8 mouse cellular contexts compared by ENCODE assay signal in the genomic region with DNA sequence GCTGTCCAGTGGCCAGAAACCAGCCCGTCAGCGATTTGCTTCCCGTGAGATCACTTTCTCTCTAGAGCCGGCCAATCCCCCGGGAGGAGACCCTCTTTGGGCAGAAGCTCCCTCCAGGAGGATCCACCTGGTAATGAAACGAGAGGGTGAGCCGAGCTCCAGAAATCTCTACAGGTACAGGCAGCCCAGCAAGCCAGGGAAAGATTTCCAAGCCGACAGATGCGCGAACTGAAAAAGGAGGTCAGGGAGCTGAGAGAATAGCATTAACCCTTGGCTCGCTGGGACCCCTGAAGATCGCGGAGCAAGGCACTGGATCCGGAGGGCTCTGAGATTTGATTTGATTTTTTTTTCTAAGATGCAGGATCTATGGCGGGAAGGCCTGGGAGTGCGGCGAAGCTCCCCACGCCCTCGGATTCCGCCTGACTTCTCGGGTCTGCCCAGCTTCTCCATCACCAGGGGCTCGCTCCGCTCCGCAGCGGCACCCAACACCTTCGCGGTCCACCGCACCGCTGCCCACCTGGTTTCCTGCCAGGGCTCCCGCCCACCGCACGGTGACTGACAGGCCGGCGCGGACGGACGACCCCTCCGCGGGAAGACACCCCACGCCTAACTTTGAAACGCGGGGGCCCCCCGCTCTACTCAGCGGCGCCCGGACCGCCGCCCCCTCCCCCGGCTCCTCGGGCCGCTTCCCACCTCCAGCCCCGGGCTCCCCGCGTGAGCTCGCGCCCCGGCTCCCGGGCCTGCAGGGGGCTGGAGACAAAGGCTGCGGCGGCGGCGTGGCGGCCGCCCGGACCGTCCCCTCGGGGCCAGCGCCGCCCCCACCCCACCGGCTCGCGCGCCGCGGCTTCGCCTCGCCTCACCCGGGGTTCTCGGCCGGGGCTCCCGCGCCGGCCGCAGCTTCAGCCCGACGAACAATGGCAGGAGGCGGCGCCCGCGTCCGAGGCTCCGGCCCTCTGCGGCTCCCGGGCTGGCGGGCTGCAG. TPM values are rescaled to one million over a fixed set of nuclear protein-coding genes. Genes with fewer than 3 reads are reported as not detected.
A peak's percentile ranks its signal among the peaks of the same experiment; 100 is the strongest.
DNase-seq lines count a peak whose midpoint lies in the region; ATAC-seq and TF ChIP-seq lines count a peak whose summit lies in the region.

No protein-coding gene starts in this region.

- H3K9me3 ChIP-seq in liver, embryonic 12.5 days (replicated peaks): no peaks in the 10 kb centered on the region

- no peak for TF ChIP-seq POLR2A in liver, adult 2 months (IDR thresholded peaks at IDR 0.05; ENCODE audit: extremely low read depth, insufficient read depth, low read length)
- no peak for TF ChIP-seq POLR2A in cerebellum, adult 2 months (IDR thresholded peaks at IDR 0.05; ENCODE audit: borderline replicate concordance, insufficient read depth, low read length)

- ATAC-seq in frontal cortex, adult (ENCODE audit: low TSS enrichment): peak; percentile 13
- peak; percentile 21 for ATAC-seq in inflammation-experienced regulatory T-cells, adult 6 months
- no peak for ATAC-seq in liver, embryonic 12.5 days

- peak overlapping the region; percentile 100 for H3K4me2 ChIP-seq in liver, embryonic 12.5 days

- H3K4me1 ChIP-seq in liver, adult 2 months (ENCODE audit: control insufficient read depth, insufficient read depth, low read length): peaks cover 20% of the 10 kb centered on the region
- peaks cover 29% of the 10 kb centered on the region for H3K4me1 ChIP-seq in cerebellum, adult 2 months (ENCODE audit: control insufficient read depth, insufficient read depth, low read length)
- H3K4me1 ChIP-seq in liver, embryonic 12.5 days: peaks cover 91% of the 10 kb centered on the region

- H3K79me2 ChIP-seq in liver, adult 2 months (ENCODE audit: control insufficient read depth, insufficient read depth, low read length): peaks cover 36% of the 10 kb centered on the region

- no peaks in the 10 kb centered on the region for H3K27me3 ChIP-seq in liver, adult 2 months (ENCODE audit: control insufficient read depth, insufficient read depth, low read length)
- H3K27me3 ChIP-seq in cerebellum, adult 2 months (ENCODE audit: control insufficient read depth, insufficient read depth, low read length): no peaks in the 10 kb centered on the region
- no peaks in the 10 kb centered on the region for H3K27me3 ChIP-seq in liver, embryonic 12.5 days (replicated peaks)

- no peak for TF ChIP-seq CTCF in liver, adult 2 months (IDR thresholded peaks at IDR 0.05; ENCODE audit: low read depth, low read length)
- no peak for TF ChIP-seq CTCF in cerebellum, adult 2 months (IDR thresholded peaks at IDR 0.05; ENCODE audit: borderline replicate concordance, insufficient read depth, low read depth, low read length)

- peak overlapping the region; percentile 83 for H3K9ac ChIP-seq in liver, adult 2 months (ENCODE audit: low read depth, low read length)
- H3K9ac ChIP-seq in liver, embryonic 12.5 days: peak overlapping the region; percentile 93

- H3K36me3 ChIP-seq in liver, adult 2 months (ENCODE audit: control insufficient read depth, insufficient read depth, low read length): no peaks in the 10 kb centered on the region
- peaks cover 27% of the 10 kb centered on the region for H3K36me3 ChIP-seq in liver, embryonic 12.5 days

- H3K27ac ChIP-seq in liver, adult 2 months (replicated peaks; ENCODE audit: insufficient read depth, low read depth, low read length): no peak overlapping the region
- peak overlapping the region; percentile 96 for H3K27ac ChIP-seq in cerebellum, adult 2 months (ENCODE audit: insufficient read depth, low read length)
- peak overlapping the region; percentile 73 for H3K27ac ChIP-seq in liver, embryonic 12.5 days

- no peak for DNase-seq in liver, adult 2 months (ENCODE audit: extremely low read depth, low read depth, low spot score)
- DNase-seq in liver: no peak
- DNase-seq in cerebellum, adult 2 months: peak; percentile 87 to 91
- DNase-seq in neural tube, embryonic 10.5 days (ENCODE audit: extremely low spot score, low spot score): peak; percentile 76
- peak; percentile 47 for DNase-seq in thymus, postnatal 0 days (ENCODE audit: low spot score)

- WGBS in liver, adult 2 months: 3% methylated on average over 90 of the region's 95 CpGs
- WGBS in cerebellum, adult 2 months: under 1% methylated on average over 93 of the region's 95 CpGs
- WGBS in liver, embryonic 12.5 days (ENCODE audit: insufficient replicate concordance): 2% methylated on average over 84 of the region's 95 CpGs

- peak overlapping the region; percentile 75 for H3K4me3 ChIP-seq in liver, adult 2 months (ENCODE audit: insufficient read depth, low read depth, low read length)
- H3K4me3 ChIP-seq in cerebellum, adult 2 months (replicated peaks; ENCODE audit: insufficient read depth, low read depth, low read length): peak overlapping the region; percentile 89
- peak overlapping the region; percentile 89 for H3K4me3 ChIP-seq in liver, embryonic 12.5 days

RNA-seq across cellular contexts. Expression of a gene that starts 26.2 kb away (rescaled TPM):
- total RNA-seq in liver, adult 2 months (2014; rRNA removed): 0.09 and 0.20 TPM in 2 replicates
- polyA plus RNA-seq in liver, adult 2 months (2012; rRNA removed): 0.04 and 0.13 TPM in 2 replicates
- 0.15 and 0.24 TPM in 2 replicates for polyA plus RNA-seq in cerebellum, adult 2 months (2012; rRNA removed)
- not detected for polyA plus RNA-seq in inflammation-experienced regulatory T-cells, adult 6 months (2017; shearing (Covaris generic))
- polyA plus RNA-seq in liver, embryonic 12.5 days (2016; fragmentation: Nextera tagmentation; extraction: Ambion mirVana): 0.42 and 0.45 TPM in 2 replicates
- 0.05 and 0.08 TPM in 2 replicates for polyA plus RNA-seq in thymus, postnatal 0 days (2015; fragmentation: Nextera tagmentation; extraction: Ambion mirVana)

RNA-seq across cellular contexts. Expression of a gene that starts 26.8 kb away (rescaled TPM):
- total RNA-seq in liver, adult 2 months (2014; rRNA removed): 46.8 and 48.0 TPM in 2 replicates
- 29.6 and 40.7 TPM in 2 replicates for polyA plus RNA-seq in liver, adult 2 months (2012; rRNA removed)
- 174 and 192 TPM in 2 replicates for polyA plus RNA-seq in cerebellum, adult 2 months (2012; rRNA removed)
- 10 to 100 TPM; 28.0 to 33.5 (median 31.8) TPM for polyA plus RNA-seq in inflammation-experienced regulatory T-cells, adult 6 months (2017; shearing (Covaris generic))
- polyA plus RNA-seq in liver, embryonic 12.5 days (2016; fragmentation: Nextera tagmentation; extraction: Ambion mirVana): 177 and 187 TPM in 2 replicates
- polyA plus RNA-seq in thymus, postnatal 0 days (2015; fragmentation: Nextera tagmentation; extraction: Ambion mirVana): 47.5 and 52.0 TPM in 2 replicates

Comparison
In these comparisons a context has a peak if more than half of its experiments do, and no peak if none do; other contexts are left out.
1. DNase-seq: peak in cerebellum, adult 2 months (2 of 2), neural tube, embryonic 10.5 days (single experiment) and thymus, postnatal 0 days (single experiment); none in liver, adult 2 months (single experiment) and liver (single experiment).
2. Peak in every context shown above with its lines, with median percentiles within 50 percentile points of each other: H3K4me3 ChIP-seq.